Mouse (Mus musculus): Measurements from ENCODE around the gene Qrfp.

Gene Qrfp

DNA sequence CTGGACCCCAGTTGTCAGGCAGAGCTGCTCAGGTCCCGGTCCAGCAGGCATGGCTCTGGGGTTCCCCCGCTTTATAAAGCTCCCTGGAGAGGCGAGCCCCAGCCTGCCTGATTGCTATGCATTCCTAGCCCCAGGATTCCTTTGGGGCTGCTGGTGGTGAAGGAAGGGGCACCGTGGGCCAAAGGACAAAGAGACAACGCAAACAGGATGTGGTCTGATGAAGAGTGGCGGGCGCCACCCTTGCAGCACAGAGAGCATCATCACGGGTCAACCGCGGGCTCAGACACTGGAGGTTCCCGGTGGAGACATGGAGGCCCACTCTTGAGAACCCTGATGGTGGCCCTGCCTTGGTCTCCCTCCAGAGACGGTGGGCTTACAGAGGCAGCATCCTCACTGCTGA, at the start of gene Qrfp:
TSS of gene Qrfp (minus strand) at position 137 of the 400 bp plus-strand sequence.
- ChIA-PET POLR2A (interaction anchor here in 3 of 4 experiments (0.5 to 1.7 kb wide), 8 partner anchors 8 to 284 kb away, joined by 3 to 17 read pairs (median 4); partner anchors contain the start of gene Abl1 (in 1 of the 3)), CTCF (interaction anchor here (0.6 to 3.8 kb wide), 10 partner anchors 9 to 107 kb away, joined by 3 to 29 read pairs (median 4); no protein-coding TSS in a partner anchor)

GRCm38 (mm10) chr2:31858500-31858899, 48.1 kb upstream of the Qrfp start:
- CTCF ChIA-PET, result interaction anchor here in 3 of 4 experiments (0.6 to 4.0 kb wide), 17 partner anchors 9 to 1918 kb away, joined by 3 to 19 read pairs (median 4); partner anchors contain the start of gene Fibcd1 (in 1 of the 3)
- POLR2A ChIA-PET, result interaction anchor here in 2 of 4 experiments (0.5 to 2.2 kb wide), 16 partner anchors 9 to 376 kb away, joined by 3 to 8 read pairs (median 4); partner anchors contain the start of genes Abl1 (in 1 of the 2), Fibcd1 (in 1 of the 2) and Qrfp (in 1 of the 2)

DNA sequence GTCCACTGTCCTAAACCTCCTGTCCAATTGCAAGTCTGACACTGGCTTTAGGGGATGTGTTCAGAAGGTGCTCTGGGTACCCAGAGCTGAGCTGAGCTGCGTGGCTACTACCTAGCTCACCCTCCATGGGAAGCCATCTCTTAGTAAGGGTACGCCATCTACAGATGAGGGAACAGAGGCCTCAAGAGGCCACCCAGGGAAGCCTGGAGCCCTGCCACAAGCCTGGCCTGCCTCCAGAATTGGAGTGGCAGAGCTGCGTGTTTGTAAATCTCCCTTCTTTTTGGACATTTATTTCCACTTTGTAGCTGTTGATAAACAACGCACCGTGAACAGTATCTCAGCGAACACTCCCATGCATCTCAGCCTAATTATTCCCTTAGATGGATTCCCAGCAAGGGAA, 46.8 kb upstream of the Qrfp start:
- CTCF ChIA-PET, result interaction anchor here in 2 of 4 experiments (1.8 to 4.0 kb wide), 2 partner anchors 11 to 34 kb away, joined by 5 to 19 read pairs; partner anchors contain the start of gene Fibcd1 (in 1 of the 2)
- POLR2A ChIA-PET, result interaction anchor here in 1 of 4 experiments (1.0 kb wide), 1 partner anchor 19 kb away, joined by 3 read pairs; no protein-coding TSS in a partner anchor

DNA sequence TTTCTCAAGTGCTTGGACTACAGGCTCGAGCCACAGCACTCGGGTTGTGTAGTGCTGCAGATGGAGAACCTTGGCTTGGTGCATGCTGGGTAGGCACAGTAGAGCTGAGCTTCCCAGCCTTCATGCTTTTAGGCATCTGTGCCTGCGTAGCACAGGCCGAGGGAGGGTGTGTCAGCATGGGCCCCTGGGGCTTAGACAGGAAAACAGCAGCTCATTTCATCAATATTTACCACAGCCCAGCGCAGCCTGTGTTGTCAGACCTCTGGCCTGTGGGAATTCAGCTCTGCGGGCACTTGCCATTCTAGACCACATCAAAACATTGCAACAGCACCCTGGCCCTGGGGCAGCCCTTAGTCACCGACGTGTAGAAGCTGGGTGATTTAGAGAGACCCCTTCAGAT, 45.6 kb upstream of the Qrfp start:
- ChIA-PET CTCF (interaction anchor here in 1 of 4 experiments (0.7 to 1.1 kb wide), 2 partner anchors 10 to 32 kb away, joined by 3 read pairs; partner anchors contain the start of gene Fibcd1), POLR2A (interaction anchor here in 1 of 4 experiments (0.6 kb wide), 1 partner anchor 15 kb away, joined by 4 read pairs; no protein-coding TSS in a partner anchor)

- CTCF ChIA-PET, result interaction anchor here in 2 of 4 experiments (0.8 to 1.7 kb wide), 2 partner anchors 18 to 26 kb away, joined by 3 to 4 read pairs; no protein-coding TSS in a partner anchor
- POLR2A ChIA-PET, result interaction anchor here in 2 of 4 experiments (0.7 kb wide), 2 partner anchors 121 to 520 kb away, joined by 3 to 4 read pairs; no protein-coding TSS in a partner anchor
Measured at GRCm38 (mm10) chr2:31850141-31850540, 39.8 kb upstream of the Qrfp start.

GRCm38 (mm10) chr2:31847908-31848307, 37.5 kb upstream of the Qrfp start:
- POLR2A ChIA-PET, result interaction anchor here (0.5 to 2.8 kb wide), 9 partner anchors 11 to 787 kb away, joined by 3 to 8 read pairs (median 3); no protein-coding TSS in a partner anchor
- CTCF ChIA-PET, result interaction anchor here (0.5 to 2.6 kb wide), 19 partner anchors 10 to 301 kb away, joined by 3 to 13 read pairs (median 4); partner anchors contain the start of genes Abl1 (in 1 of the 4) and Lamc3 (in 1 of the 4)

GRCm38 (mm10) chr2:31846692-31847660, 36.6 kb upstream of the Qrfp start:
- CTCF ChIA-PET, result interaction anchor here (0.6 to 2.6 kb wide), 22 partner anchors 11 to 253 kb away, joined by 3 to 13 read pairs (median 4); partner anchors contain the start of gene Abl1 (in 1 of the 4)
- POLR2A ChIA-PET, result interaction anchor here in 3 of 4 experiments (0.6 to 2.8 kb wide), 7 partner anchors 12 to 284 kb away, joined by 3 to 8 read pairs (median 3); no protein-coding TSS in a partner anchor

- ChIA-PET POLR2A (interaction anchor here in 3 of 4 experiments (0.6 to 2.8 kb wide), 7 partner anchors 13 to 285 kb away, joined by 3 to 8 read pairs (median 3); no protein-coding TSS in a partner anchor), CTCF (interaction anchor here (0.5 to 2.6 kb wide), 14 partner anchors 9 to 344 kb away, joined by 3 to 9 read pairs (median 4); partner anchors contain the start of gene Abl1 (in 1 of the 4))
Measured at GRCm38 (mm10) chr2:31845896-31846691, 35.7 kb upstream of the Qrfp start, which contains the start of gene Fibcd1. Gene Fibcd1 (minus strand): TSS chr2:31846005.

- ChIA-PET CTCF (interaction anchor here in 1 of 4 experiments (0.5 to 1.5 kb wide), 3 partner anchors 10 to 343 kb away, joined by 3 to 5 read pairs (median 4); no protein-coding TSS in a partner anchor), POLR2A (interaction anchor here in 1 of 4 experiments (1.2 kb wide), 1 partner anchor 13 kb away, joined by 3 read pairs; no protein-coding TSS in a partner anchor)
Measured at GRCm38 (mm10) chr2:31845512-31845895, 35.1 kb upstream of the Qrfp start.

- CTCF ChIA-PET, result no interaction called here
- POLR2A ChIA-PET, result interaction anchor here in 1 of 4 experiments (1.2 kb wide), 1 partner anchor 12 kb away, joined by 3 read pairs; no protein-coding TSS in a partner anchor
Measured at GRCm38 (mm10) chr2:31844729-31845136, 34.4 kb upstream of the Qrfp start.

- CTCF ChIA-PET, result interaction anchor here in 2 of 4 experiments (0.6 to 1.0 kb wide), 3 partner anchors 15 to 227 kb away, joined by 3 to 12 read pairs (median 3); no protein-coding TSS in a partner anchor
- POLR2A ChIA-PET, result no interaction called here
Measured at GRCm38 (mm10) chr2:31838868-31839267, 28.5 kb upstream of the Qrfp start.

DNA sequence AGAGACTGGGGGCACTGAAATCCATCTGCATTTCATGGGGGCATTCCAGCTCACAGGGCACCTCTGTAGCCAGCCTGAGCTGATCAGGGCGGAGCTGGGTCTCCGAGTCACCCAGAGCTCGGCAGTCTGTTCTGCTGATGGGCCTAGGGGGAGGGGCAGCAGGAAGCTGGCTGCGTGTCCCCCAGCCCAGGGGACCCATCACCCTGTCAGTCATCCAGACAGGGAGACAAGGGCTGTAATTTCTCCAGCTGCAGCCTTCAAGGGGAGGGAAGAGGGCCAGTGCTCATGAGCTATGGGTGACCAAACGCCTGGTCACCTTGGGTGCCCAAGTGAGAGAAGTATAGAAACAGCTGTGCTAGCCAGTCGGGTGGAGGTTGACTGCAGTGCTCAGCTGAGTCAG, 26.6 kb upstream of the Qrfp start:
- ChIA-PET CTCF (interaction anchor here (0.5 to 2.2 kb wide), 8 partner anchors 12 to 285 kb away, joined by 3 to 13 read pairs (median 4); no protein-coding TSS in a partner anchor), POLR2A (interaction anchor here in 3 of 4 experiments (0.9 to 1.2 kb wide), 3 partner anchors 9 to 44 kb away, joined by 3 read pairs; no protein-coding TSS in a partner anchor)

DNA sequence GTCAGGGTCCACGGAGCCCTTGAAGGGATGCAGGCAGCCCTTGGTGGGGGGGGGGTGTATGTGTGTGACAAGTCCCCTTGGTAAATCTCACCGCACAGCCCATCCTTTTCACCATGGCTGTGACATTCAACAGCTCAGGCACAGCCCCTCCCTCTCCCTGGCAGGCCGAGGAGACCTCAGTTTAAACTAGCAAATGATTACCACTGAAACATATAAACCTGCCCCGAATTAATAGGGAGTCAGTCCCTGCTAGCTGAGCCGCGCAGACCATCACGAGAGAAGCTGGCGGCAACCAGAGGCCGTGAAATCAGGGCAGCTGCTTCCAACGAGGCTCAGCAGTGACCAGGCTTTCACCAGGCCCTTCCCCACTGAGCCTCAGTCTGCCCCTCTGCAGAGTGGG, 25.7 kb upstream of the Qrfp start:
- ChIA-PET POLR2A (interaction anchor here in 3 of 4 experiments (1.1 to 1.3 kb wide), 4 partner anchors 8 to 45 kb away, joined by 3 to 6 read pairs (median 4); no protein-coding TSS in a partner anchor), CTCF (interaction anchor here in 3 of 4 experiments (0.6 to 2.2 kb wide), 6 partner anchors 12 to 265 kb away, joined by 3 to 13 read pairs (median 3); no protein-coding TSS in a partner anchor)

GRCm38 (mm10) chr2:31828311-31828825, 18.0 kb upstream of the Qrfp start:
- ChIA-PET POLR2A (interaction anchor here in 3 of 4 experiments (0.6 to 1.8 kb wide), 4 partner anchors 8 to 553 kb away, joined by 3 to 6 read pairs (median 3); no protein-coding TSS in a partner anchor), CTCF (interaction anchor here in 2 of 4 experiments (0.5 to 0.7 kb wide), 3 partner anchors 11 to 161 kb away, joined by 3 to 5 read pairs (median 4); no protein-coding TSS in a partner anchor)

GRCm38 (mm10) chr2:31827877-31828276, 17.5 kb upstream of the Qrfp start:
- ChIA-PET POLR2A (interaction anchor here in 3 of 4 experiments (0.6 to 1.8 kb wide), 4 partner anchors 8 to 554 kb away, joined by 3 to 6 read pairs (median 3); no protein-coding TSS in a partner anchor), CTCF (interaction anchor here (0.5 to 1.3 kb wide), 5 partner anchors 11 to 160 kb away, joined by 3 to 5 read pairs (median 3); no protein-coding TSS in a partner anchor)

Measured in embryonic stem cell, embryonic (primary cell).